ENCODE assay signal across 14 mouse cellular contexts in genomic region chr4:54651646-54652110, GRCm38 (mm10).
A peak's percentile ranks its signal among the peaks of the same experiment; 100 is the strongest.
DNase-seq lines count a peak whose midpoint lies in the region; ATAC-seq lines count a peak whose summit lies in the region.
"Had no signal": no experiment of that assay in that cellular context is flagged by ENCODE, and none has a peak within 500 bp of the region (broad histone marks: within the 10 kb centered on the region; RNA-seq: fewer than 3 reads in every experiment).

No protein-coding gene starts in this region.

- no peak for DNase-seq in limb, embryonic 10.5 days (ENCODE audit: low spot score)
- DNase-seq in lung, postnatal 4 days, result no peak
- DNase-seq in gastrocnemius, postnatal 10 days, result no peak
- DNase-seq: cerebellum, adult 11-12 months; gastrocnemius, postnatal 25 days; kidney, adult 9 months; liver; lung, adult 2 months had no signal

- H3K4me1 ChIP-seq in embryonic facial prominence, embryonic 13.5 days, result peaks cover 16% of the 10 kb centered on the region
- H3K4me1 ChIP-seq in forebrain, embryonic 16.5 days (replicated peaks; ENCODE audit: control insufficient read depth, insufficient read depth, low read length), result peaks cover 20% of the 10 kb centered on the region
- peaks cover 21% of the 10 kb centered on the region for H3K4me1 ChIP-seq in limb, embryonic 10.5 days
- H3K4me1 ChIP-seq in neural tube, embryonic 13.5 days (replicated peaks), result peaks cover 31% of the 10 kb centered on the region

- no peak overlapping the region for H3K4me3 ChIP-seq in embryonic facial prominence, embryonic 13.5 days
- no peak overlapping the region for H3K4me3 ChIP-seq in forebrain, embryonic 16.5 days (replicated peaks; ENCODE audit: low read length)
- H3K4me3 ChIP-seq in limb, embryonic 10.5 days, result no peak overlapping the region
- no peak overlapping the region for H3K4me3 ChIP-seq in neural tube, embryonic 13.5 days
- H3K4me3 ChIP-seq: erythroblast, embryonic 14.5 days; heart, embryonic 12.5 days had no signal

- H3K36me3 ChIP-seq in embryonic facial prominence, embryonic 13.5 days, result no peaks in the 10 kb centered on the region
- H3K36me3 ChIP-seq in forebrain, embryonic 16.5 days (ENCODE audit: control insufficient read depth, insufficient read depth), result no peaks in the 10 kb centered on the region
- no peaks in the 10 kb centered on the region for H3K36me3 ChIP-seq in limb, embryonic 10.5 days
- no peaks in the 10 kb centered on the region for H3K36me3 ChIP-seq in neural tube, embryonic 13.5 days
- H3K36me3 ChIP-seq: heart, embryonic 12.5 days had no signal

- no peak overlapping the region for H3K9ac ChIP-seq in embryonic facial prominence, embryonic 13.5 days
- H3K9ac ChIP-seq in forebrain, embryonic 16.5 days (replicated peaks; ENCODE audit: low read depth, low read length), result no peak overlapping the region
- peak overlapping the region; percentile 58; the same call in 1 of the 2 replicates for H3K9ac ChIP-seq in neural tube, embryonic 13.5 days
- H3K9ac ChIP-seq: heart, embryonic 12.5 days had no signal

- ATAC-seq in embryonic facial prominence, embryonic 13.5 days (ENCODE audit: insufficient number of reproducible peaks, insufficient read depth, low FRiP score, low TSS enrichment, low read depth), result no peak
- ATAC-seq in forebrain, embryonic 16.5 days, result peak; percentile 10; the same call in 1 of the 2 replicates
- no peak for ATAC-seq in neural tube, embryonic 13.5 days (ENCODE audit: low read depth)
- no peak for ATAC-seq in frontal cortex, adult (ENCODE audit: low TSS enrichment)

- H3K9me3 ChIP-seq in embryonic facial prominence, embryonic 13.5 days, result no peaks in the 10 kb centered on the region
- no peaks in the 10 kb centered on the region for H3K9me3 ChIP-seq in forebrain, embryonic 16.5 days (ENCODE audit: control insufficient read depth, low read length)
- H3K9me3 ChIP-seq in limb, embryonic 10.5 days (replicated peaks), result no peaks in the 10 kb centered on the region
- no peaks in the 10 kb centered on the region for H3K9me3 ChIP-seq in neural tube, embryonic 13.5 days
- H3K9me3 ChIP-seq: heart, embryonic 12.5 days had no signal

- H3K4me2 ChIP-seq in embryonic facial prominence, embryonic 13.5 days, result no peak overlapping the region
- no peak overlapping the region for H3K4me2 ChIP-seq in forebrain, embryonic 16.5 days (ENCODE audit: low read length)
- peak overlapping the region; percentile 36; the same call in 1 of the 2 replicates for H3K4me2 ChIP-seq in neural tube, embryonic 13.5 days
- H3K4me2 ChIP-seq: heart, embryonic 12.5 days had no signal

- H3K27ac ChIP-seq in embryonic facial prominence, embryonic 13.5 days, result peak overlapping the region; percentile 60; the same call in 1 of the 2 replicates
- peak overlapping the region; percentile 80 for H3K27ac ChIP-seq in forebrain, embryonic 16.5 days (ENCODE audit: low read length)
- H3K27ac ChIP-seq in limb, embryonic 10.5 days, result peak overlapping the region; percentile 79
- peak overlapping the region; percentile 89 for H3K27ac ChIP-seq in neural tube, embryonic 13.5 days (replicated peaks)

- no peaks in the 10 kb centered on the region for H3K27me3 ChIP-seq in embryonic facial prominence, embryonic 13.5 days
- no peaks in the 10 kb centered on the region for H3K27me3 ChIP-seq in forebrain, embryonic 16.5 days (replicated peaks; ENCODE audit: control insufficient read depth, insufficient read depth, low read length)
- H3K27me3 ChIP-seq in limb, embryonic 10.5 days (ENCODE audit: low read depth, poor library complexity, severe bottlenecking), result no peaks in the 10 kb centered on the region
- no peaks in the 10 kb centered on the region for H3K27me3 ChIP-seq in neural tube, embryonic 13.5 days
- H3K27me3 ChIP-seq: heart, embryonic 12.5 days had no signal
